Mouse (Mus musculus) heart, adult 9 months (tissue): ENCODE data around the gene Fip1l1.
A peak's percentile ranks its signal among the peaks of the same experiment; 100 is the strongest.

ENCODE experiments used
- DNase-seq, 2 experiments: peaks; one replicate each; pipeline ENCODE4 v3.0.0; 2022; ENCODE audit warnings: low spot score in 2 of 2

The Fip1l1 gene

DNA sequence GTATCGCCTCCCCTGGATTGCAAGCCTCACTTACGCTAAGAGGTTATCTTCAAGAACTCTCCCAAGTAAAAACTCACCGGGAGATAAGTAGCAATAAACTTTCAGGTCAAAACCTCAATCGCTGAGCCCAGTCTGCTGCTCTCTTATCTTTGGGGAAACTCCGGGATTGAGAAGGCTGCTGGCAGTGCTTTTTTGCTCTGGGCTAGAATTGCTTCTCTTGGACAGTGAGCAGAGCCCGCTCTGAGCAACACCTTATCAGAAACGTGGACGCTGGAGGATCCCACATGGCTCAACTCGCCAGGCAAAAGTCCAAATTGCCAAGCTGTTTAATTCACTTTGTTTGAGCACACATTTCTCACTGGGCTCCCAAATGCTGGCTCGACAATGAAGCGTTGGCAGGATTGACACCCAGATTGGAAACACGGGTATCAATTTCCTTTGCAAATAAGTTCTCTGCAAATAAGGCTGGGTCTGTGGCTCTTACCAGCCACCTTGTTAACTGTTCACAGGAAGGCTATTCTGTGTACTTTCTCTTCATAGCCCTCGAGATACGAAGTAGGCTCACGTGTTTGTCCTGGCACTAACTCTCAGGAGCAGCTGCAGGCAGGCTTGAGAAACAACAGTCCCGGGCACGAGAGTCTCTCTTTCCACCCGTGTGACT, 78.4 kb downstream of the Fip1l1 start:
- peak; percentile 44 to 47 for DNase-seq

DNA sequence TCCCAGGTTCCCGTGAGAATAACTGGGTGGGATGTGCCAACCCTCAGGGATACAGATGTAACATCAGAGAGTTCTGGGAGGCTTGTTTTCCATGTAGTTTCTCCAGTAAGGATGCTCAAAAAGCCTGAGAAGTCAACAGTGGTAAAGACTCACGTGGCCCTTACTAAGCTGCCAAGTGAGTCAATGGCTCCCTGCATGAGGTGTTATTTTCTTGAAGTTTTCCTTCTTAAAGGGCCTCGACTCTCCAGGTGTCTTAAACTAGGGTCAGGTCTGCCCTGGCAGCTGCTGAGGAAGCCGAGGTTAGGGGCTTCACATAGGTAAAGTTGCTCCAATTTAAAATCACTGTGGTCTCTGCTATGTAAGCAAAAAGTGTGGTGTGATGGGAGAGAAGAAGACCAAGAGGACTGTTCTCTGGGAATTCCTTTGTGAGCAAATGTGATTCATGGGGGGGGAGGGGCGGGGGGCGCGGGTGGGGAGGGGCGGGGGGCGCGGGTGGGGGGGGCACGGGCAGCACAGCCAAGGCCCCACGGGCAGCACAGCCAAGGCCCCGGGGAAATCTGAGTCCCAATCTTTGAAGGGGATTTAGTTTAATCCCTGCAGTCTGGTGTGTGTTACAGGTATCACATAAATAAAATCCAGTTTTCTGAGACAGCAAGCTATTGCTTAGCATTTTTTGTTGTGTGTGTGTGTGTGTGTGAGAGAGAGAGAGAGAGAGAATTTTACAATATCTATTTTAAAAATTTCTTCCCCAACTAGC, 82.7 kb downstream of the Fip1l1 start:
- no peak for DNase-seq

- DNase-seq: no peak
Observed at GRCm38 (mm10) chr5:74618573-74619059, 83.4 kb downstream of the Fip1l1 start.

- DNase-seq: no peak
Observed at GRCm38 (mm10) chr5:74621691-74622470, 86.6 kb downstream of the Fip1l1 start.

DNA sequence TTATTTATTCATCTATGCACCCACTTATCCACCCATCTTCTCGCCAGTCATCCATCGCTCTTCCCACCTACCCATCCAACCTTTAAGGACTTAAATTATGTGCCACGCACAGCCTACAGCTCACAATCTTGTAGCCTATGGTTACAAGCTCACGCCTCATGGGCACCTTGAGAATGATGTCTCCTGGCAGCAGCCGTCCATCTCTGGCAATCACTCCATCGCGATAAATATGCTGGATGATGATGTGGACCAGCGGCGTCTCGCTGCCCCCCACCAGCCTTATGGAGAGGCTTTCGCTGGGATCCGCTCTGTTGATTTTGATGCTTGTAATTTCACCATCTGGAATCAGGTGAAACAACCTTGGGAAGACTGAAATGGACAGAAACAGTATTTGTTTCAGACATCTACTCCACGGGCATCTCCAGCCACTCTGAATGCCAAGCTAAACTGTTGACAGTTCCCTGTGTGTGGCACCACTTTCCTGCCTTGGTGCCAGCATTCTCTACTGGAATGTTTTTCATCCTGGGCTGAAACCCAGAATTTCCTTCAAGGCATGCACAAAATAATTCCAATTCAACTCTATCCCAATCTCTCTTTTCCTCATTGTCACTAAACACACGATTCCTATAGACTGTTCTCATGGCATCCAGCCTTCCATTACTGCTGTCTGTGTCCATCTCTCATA, 88.2 kb downstream of the Fip1l1 start:
- DNase-seq: no peak

DNA sequence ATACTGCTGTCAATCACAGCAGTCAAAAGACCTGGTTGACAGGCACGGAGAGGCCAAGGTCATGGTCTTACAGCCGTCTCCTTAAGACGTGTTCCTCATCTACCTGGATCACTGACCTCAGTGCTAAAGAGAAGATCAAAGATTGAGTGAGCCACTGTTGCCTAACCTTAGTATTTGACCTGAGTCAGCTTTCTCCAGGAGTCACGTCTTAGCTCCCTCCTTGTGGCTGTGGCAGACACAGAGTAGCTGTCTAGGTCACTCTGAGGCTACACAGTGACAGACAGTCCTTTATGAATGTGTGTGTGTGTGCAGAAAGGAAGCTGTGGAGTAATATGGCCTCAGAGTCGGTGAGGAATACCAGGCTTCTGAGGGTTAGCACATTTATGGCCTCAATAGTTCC, 89.1 kb downstream of the Fip1l1 start:
- DNase-seq: no peak

GRCm38 (mm10) chr5:74628001-74628400, 92.8 kb downstream of the Fip1l1 start:
- no peak for DNase-seq

- peak; percentile 55 to 60 for DNase-seq
Observed at GRCm38 (mm10) chr5:74632369-74633114, 97.3 kb downstream of the Fip1l1 start.

- no peak for DNase-seq
Observed at GRCm38 (mm10) chr5:74633453-74633852, 98.2 kb downstream of the Fip1l1 start.

DNA sequence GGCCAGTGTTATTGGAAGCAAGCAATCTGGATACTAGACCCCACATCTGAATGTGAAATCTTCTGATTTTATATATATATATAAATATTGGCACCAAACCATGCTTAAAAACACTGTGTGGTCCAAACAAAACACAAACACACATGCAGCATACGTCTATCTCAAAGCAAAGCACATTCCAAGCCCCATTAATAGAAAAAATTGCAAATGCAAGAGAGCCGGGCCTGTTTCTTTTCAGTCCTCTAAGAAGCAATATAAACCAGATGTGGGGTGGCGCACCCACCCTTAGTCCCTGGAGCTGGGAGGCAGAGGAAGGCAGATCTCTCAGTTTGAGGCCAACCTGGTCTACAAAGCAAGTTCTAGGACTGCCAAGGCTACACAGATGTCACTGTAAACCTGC, 99.1 kb downstream of the Fip1l1 start:
- no peak for DNase-seq

DNA sequence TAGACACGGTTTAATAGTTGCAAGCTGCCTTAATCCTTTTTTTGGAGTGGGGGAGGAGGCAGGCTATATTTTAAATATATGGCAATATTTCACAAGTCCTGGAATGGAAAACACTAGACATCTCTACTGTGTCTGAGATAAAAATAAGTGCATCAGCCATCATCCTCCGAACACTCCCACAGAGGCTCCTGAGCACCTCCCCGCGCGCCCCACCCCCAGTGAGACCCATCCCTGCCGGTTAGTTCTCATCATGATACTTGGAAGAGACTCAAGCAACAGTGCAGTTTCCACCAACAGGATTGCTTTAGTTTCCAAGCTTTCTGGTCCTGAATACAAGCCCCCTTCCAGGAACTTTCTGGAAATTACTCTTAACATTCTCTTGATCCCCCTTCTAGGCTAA, 104.3 kb downstream of the Fip1l1 start:
- DNase-seq: no peak

DNA sequence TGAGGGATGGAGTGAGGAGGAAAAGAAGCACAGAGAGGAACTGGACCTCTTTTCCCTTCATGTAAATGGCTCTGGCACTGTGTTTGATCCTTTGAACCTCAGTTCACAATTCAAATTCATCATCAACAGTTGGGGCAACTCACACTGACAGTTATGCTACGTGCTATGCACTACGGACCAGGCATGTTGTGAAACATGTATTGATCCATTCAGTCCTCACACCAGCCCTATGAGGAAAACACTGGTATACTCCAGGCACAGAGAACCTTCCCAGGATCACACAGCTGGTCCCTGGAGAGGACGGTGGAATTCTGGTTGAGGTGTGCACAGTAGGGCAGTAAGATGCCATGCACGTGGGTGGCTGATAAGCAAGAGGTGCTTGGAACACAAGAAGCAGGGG, 105.3 kb downstream of the Fip1l1 start:
- DNase-seq: no peak

GRCm38 (mm10) chr5:74641000-74641399, 105.8 kb downstream of the Fip1l1 start:
- DNase-seq: peak; percentile 78 to 81

DNA sequence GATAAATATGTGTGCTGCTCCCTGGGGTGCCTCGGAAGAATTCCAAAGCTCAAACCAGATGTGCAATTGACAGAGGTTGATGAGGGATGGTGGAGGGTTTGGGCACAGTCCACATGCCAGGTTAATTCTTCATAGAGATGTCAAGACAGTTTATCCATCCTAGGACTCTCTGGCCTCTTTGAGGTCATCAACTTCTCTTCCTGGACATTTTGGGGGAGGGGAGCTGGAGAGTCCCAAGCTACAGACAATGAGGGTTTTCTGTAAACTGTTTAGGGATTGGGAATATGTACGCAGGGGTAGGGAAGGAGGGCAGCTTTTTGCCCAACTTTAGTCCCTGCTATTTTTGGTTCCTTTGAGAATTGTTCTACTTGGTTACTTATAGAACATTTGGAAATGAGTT, 107.0 kb downstream of the Fip1l1 start:
- no peak for DNase-seq

- no peak for DNase-seq
Observed at GRCm38 (mm10) chr5:74647584-74647984, 112.3 kb downstream of the Fip1l1 start.

GRCm38 (mm10) chr5:74648216-74648615, 113.0 kb downstream of the Fip1l1 start:
- DNase-seq: no peak
